Mouse (Mus musculus): ENCODE data around the gene Plxnb2. TPM values are rescaled to one million over a fixed set of nuclear protein-coding genes. Genes with fewer than 3 reads are reported as not detected.
A peak's percentile ranks its signal among the peaks of the same experiment; 100 is the strongest.

The Plxnb2 gene
- polyA plus RNA-seq, 1 experiment from 2014 or later, result 113 TPM

DNA sequence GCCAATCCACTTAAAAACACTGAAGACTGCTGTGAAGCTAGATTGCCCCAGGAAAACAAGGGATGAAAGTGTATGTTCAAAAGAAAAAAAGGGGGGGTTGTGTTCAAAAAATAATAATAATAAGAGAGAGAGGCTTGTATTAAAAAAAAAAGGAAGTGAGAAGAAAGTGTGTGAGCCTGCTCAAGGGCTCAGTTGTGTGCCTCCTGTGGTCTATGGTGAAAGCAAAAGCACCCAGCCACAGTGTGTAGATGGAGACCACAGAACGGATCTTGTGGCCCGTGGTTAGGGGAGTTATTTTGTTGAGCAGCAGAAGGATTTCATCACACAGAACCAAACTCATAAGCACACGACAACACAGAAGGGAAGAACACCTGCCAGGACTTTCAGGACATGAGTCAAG, 49.3 kb downstream of the Plxnb2 start:
- H3K27ac ChIP-seq (replicated peaks), result no peak overlapping the region
- H3K27me3 ChIP-seq, result no peaks in the 10 kb centered on the region
- no peak for ATAC-seq (replicated peaks)
- no peak overlapping the region for H3K4me2 ChIP-seq (replicated peaks)
- H3K4me3 ChIP-seq, result no peak overlapping the region
- H3K9ac ChIP-seq (replicated peaks), result no peak overlapping the region
- H3K4me1 ChIP-seq, result peaks cover 16% of the 10 kb centered on the region
- 92% methylated on average over 3 of the region's 3 CpGs for WGBS
- no peaks in the 10 kb centered on the region for H3K36me3 ChIP-seq
- no peaks in the 10 kb centered on the region for H3K9me3 ChIP-seq

DNA sequence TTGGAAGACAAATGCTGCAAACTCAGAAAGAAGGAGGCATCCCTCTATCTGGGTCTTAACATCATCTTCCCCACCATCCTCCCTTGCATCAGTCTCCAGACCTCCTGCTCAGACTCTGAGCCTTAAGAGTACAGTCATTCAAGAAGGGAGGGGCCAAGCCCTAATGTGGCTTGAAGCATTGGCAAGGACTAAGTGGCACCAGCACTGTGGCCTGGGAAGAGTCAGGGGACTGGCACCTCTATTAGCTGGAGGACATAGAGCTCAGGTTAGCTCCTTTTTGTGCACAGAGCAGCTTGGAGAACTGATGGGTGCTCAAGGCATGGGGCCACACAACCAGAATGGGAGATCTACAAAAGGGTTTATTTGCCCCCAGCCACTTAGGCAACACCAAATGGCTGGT, 50.3 kb downstream of the Plxnb2 start:
- no peak overlapping the region for H3K4me2 ChIP-seq (replicated peaks)
- H3K36me3 ChIP-seq, result peaks cover 3% of the 10 kb centered on the region; the same call in 1 of the 2 replicates
- no peak overlapping the region for H3K4me3 ChIP-seq
- ATAC-seq (replicated peaks), result no peak
- no peak overlapping the region for H3K27ac ChIP-seq (replicated peaks)
- H3K4me1 ChIP-seq, result peaks cover 16% of the 10 kb centered on the region
- no peaks in the 10 kb centered on the region for H3K27me3 ChIP-seq
- H3K9ac ChIP-seq (replicated peaks), result no peak overlapping the region
- no peaks in the 10 kb centered on the region for H3K9me3 ChIP-seq

DNA sequence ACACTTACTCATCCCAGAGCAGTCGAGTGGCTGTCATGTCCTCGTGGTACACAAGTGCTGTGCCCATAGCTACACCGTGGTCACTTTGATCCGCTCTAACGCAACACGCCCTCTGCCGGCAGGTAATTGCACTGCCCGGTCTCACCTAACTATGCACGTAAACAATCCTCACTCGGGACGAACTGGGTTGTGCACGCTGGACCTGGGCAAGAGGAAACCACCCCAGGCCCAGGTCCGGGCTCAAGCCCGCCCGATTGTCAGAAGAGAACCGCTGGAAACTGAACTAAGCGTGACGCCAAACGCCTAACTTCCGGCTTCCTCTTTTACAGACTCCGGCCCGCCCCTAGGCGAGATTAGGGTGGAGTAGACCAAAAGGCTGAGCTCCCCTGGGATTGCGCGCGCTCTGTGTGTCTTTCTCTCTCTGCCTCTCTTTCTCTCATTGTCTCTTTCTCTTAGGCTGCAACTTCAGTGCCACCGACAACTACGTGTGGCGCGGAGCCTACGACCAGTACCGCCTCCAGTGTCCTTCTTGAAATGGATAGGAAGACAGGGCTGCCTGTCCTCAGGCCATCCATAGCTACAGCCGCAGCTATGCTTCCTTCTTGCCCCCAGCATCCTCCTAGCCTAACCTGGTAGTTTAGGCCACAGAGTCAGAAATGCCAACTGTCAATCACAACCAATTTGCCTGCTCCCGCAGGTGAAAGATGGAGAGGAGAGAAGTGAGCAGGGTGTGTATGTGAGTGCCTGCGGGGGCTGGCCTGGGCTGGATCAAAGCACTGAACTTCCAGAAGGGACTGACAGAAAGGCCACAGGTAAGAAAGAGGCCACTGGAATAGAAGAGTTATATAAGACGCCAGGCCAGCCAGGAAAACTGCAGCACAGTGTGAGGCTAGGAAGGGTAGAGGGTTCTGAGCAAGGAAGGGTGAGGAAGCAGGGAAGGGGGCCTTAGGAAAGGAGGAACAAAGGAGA, 51.9 kb downstream of the Plxnb2 start, which contains the start of gene Hdac10:
Gene Hdac10 (minus strand): TSS at position 319 of the 969 bp plus-strand sequence.
- ATAC-seq (replicated peaks), result peak; percentile 86
- WGBS, result 2% methylated on average over 36 of the region's 36 CpGs

DNA sequence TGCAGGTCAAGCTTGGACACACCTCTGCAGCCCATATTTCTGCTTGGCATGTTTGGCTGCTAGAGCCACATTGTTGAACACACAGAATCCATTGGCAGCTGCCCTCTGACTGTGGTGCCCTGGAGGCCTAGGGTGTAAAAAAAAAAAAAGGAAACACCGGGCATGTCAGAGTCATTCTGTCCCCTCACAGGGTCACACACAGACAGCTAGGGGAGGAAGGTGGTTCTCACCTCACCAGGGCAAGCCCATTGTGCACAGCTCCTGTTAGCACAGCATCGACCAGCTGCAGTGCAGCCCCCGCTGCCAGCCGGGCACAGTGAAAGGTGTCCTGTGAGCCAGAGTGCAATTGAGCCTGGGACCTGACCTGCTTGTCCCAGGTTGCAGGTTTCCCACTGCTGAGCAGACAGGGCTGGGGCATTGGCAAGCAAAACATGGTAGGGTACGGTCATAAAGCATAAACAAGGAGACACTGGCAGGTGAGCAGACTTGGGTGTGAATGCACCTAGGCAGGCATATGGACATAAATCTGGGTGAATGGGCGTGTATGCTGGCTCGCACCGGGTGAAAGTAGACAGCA, 53.1 kb downstream of the Plxnb2 start:
- Histone ChIP-seq H3K9ac (replicated peaks) (peak overlapping the region; percentile 68), H3K9me3 (no peaks in the 10 kb centered on the region), H3K27me3 (no peaks in the 10 kb centered on the region), H3K4me2 (replicated peaks) (peak overlapping the region; percentile 90), H3K27ac (replicated peaks) (no peak overlapping the region), H3K36me3 (peaks cover 4% of the 10 kb centered on the region; the same call in 1 of the 2 replicates), H3K4me3 (peak overlapping the region; percentile 65), H3K4me1 (peaks cover 28% of the 10 kb centered on the region)
- ATAC-seq (replicated peaks), result no peak
- 90% methylated on average over 8 of the region's 8 CpGs for WGBS

More for the DNA sequence above, 51.9 kb downstream of the Plxnb2 start, which contains the start of gene Hdac10:
- Histone ChIP-seq H3K9me3 (no peaks in the 10 kb centered on the region), H3K4me3 (peak within 1 kb of the TSS; percentile 65), H3K27ac (replicated peaks) (peak within 1 kb of the TSS; percentile 83), H3K4me1 (peaks cover 21% of the 10 kb centered on the region), H3K9ac (replicated peaks) (peak within 1 kb of the TSS; percentile 68), H3K36me3 (peaks cover 4% of the 10 kb centered on the region; the same call in 1 of the 2 replicates), H3K4me2 (replicated peaks) (peak within 1 kb of the TSS; percentile 90), H3K27me3 (no peaks in the 10 kb centered on the region)

DNA sequence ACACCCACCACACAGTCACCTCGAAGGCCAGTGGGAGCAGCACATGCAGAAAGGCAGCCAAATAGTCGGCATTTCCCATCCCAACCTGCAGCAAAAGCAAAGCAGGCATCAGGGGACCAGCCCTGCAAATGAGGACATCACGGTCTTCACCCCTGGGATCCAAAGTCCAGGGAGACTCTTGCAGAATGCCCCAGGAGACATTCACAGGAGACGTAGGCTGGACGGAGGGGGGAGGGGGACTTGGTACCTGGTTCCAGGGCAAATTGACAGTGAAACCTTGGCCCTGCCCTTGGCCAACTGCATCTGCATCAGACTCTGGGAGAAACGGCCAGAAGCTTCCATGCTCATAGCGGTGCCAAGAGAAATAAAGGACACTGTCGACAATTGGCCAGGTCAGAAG, 54.0 kb downstream of the Plxnb2 start:
- no peak overlapping the region for H3K27ac ChIP-seq (replicated peaks)
- H3K9ac ChIP-seq (replicated peaks), result no peak overlapping the region
- no peaks in the 10 kb centered on the region for H3K27me3 ChIP-seq
- 87% methylated on average over 8 of the region's 8 CpGs for WGBS
- no peak for ATAC-seq (replicated peaks)
- H3K4me1 ChIP-seq, result peaks cover 36% of the 10 kb centered on the region
- H3K36me3 ChIP-seq, result peaks cover 4% of the 10 kb centered on the region; the same call in 1 of the 2 replicates
- no peak overlapping the region for H3K4me3 ChIP-seq
- no peaks in the 10 kb centered on the region for H3K9me3 ChIP-seq
- no peak overlapping the region for H3K4me2 ChIP-seq (replicated peaks)

DNA sequence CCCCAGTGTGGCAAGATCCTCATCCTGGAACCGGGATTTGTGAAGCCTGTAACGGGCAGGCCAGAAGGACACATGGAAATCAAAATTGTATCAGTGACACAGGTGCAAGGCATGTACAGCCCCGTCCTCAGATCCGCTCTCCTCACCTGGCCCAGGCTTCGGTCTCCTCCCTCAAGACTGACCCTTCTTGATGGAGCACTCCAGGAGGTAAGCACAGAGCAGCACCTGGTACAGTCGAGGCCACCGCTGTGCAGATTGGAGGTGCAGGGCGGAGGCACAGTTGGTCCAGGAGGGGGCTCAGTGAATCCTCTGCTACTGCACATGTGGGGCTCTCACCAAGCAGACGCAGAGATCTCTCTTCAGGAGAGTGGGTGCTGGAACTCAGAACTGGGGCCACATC, 55.2 kb downstream of the Plxnb2 start:
- Histone ChIP-seq H3K9ac (replicated peaks) (no peak overlapping the region), H3K4me2 (replicated peaks) (no peak overlapping the region), H3K4me1 (peaks cover 49% of the 10 kb centered on the region), H3K27ac (replicated peaks) (no peak overlapping the region), H3K9me3 (no peaks in the 10 kb centered on the region), H3K27me3 (no peaks in the 10 kb centered on the region), H3K36me3 (peaks cover 4% of the 10 kb centered on the region; the same call in 1 of the 2 replicates), H3K4me3 (no peak overlapping the region)
- WGBS, result 93% methylated on average over 9 of the region's 9 CpGs
- no peak for ATAC-seq (replicated peaks)

DNA sequence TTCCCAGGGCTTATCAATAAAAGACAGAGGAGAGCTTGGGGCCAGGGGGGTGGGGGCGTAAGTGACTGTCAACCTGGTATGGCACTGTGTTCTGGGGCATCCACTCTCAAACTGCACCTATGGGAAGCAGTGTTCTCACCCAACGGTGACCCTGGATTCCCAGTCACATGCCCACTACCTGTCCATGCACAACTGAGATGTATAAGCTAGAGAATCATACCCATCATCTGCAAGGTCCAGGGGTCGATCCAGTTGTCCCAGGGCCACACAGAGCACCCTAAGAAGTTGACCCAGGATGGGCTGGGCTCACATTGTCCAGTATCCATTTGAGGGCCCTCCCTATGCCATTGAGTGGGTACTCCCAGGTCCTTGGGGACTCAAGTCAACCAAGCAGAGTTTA, 56.3 kb downstream of the Plxnb2 start:
- no peak for ATAC-seq (replicated peaks)
- H3K27ac ChIP-seq (replicated peaks), result peak overlapping the region; percentile 92; the same call in 1 of the 2 replicates
- WGBS, result 93% methylated on average over 3 of the region's 3 CpGs
- peaks cover 59% of the 10 kb centered on the region for H3K4me1 ChIP-seq
- no peak overlapping the region for H3K9ac ChIP-seq (replicated peaks)
- peaks cover 4% of the 10 kb centered on the region; the same call in 1 of the 2 replicates for H3K36me3 ChIP-seq
- H3K4me3 ChIP-seq, result no peak overlapping the region
- H3K9me3 ChIP-seq, result no peaks in the 10 kb centered on the region
- H3K27me3 ChIP-seq, result no peaks in the 10 kb centered on the region
- H3K4me2 ChIP-seq (replicated peaks), result no peak overlapping the region

DNA sequence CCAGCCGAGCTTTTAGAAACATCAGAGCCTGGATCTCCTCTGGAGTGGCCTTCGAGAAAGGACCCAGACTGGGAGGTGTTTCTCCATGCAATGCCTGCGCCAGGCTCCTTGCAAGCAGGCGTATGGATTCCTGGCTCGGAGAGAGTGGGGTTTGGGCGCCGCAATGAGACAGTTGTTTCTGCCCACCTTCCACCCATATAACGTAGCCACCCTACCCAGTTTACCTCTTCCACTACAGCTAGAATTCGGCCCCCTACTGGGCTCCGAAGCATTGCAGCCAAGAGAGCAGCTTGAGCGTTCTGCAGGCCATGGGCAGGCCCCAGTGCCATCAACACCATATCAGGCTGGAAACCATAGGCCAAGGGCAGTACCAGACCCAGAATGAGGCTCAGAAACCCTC, 57.0 kb downstream of the Plxnb2 start:
- Histone ChIP-seq H3K36me3 (peaks cover 4% of the 10 kb centered on the region; the same call in 1 of the 2 replicates), H3K4me1 (peaks cover 55% of the 10 kb centered on the region), H3K27ac (replicated peaks) (peak overlapping the region; percentile 92), H3K27me3 (no peaks in the 10 kb centered on the region), H3K4me2 (replicated peaks) (peak overlapping the region; percentile 93), H3K9ac (replicated peaks) (peak overlapping the region; percentile 61), H3K9me3 (no peaks in the 10 kb centered on the region), H3K4me3 (peak overlapping the region; percentile 79)
- WGBS, result 36% methylated on average over 11 of the region's 11 CpGs
- peak; percentile 8; the same call in 1 of the 2 replicates for ATAC-seq (replicated peaks)

DNA sequence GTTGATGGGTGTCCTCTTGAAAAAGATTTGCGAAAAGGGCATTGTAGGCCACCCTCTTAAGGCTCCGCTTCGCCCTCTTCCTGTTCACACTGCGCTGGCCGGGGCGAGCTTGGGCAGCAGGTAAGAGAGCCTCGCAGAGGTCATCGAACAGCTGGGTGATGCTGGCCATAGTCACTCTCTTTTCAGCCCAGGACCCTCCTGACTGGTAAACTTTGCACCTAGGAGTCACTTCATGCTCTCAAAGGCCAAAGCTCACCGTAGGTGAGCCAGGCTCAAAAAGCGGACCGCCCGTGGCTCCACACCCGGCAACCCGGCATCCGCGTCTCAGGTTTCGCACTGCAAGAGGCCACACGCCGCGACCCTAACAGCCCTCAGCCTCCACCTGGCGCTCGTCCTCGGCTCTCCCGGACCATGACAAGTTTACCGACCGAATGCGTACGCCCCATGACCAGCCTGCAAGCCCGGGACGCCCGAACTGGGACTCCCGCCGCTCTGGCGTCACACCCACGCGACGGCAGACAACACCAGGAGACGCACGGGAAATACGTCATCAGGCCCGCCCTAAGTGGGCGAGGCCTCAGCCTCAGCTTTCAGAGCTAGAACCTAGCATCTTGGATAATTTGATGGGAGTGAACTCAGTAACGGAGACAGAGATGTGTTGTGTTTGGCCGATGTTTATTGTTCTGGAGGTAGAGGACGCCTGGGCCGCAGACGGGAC, 57.8 kb downstream of the Plxnb2 start, which contains the start of gene Tubgcp6:
Gene Tubgcp6 (minus strand): TSS at position 464 of the 718 bp plus-strand sequence.
- H3K36me3 ChIP-seq, result peaks cover 4% of the 10 kb centered on the region; the same call in 1 of the 2 replicates
- WGBS, result under 1% methylated on average over 47 of the region's 47 CpGs
- peak within 1 kb of the TSS; percentile 92 for H3K27ac ChIP-seq (replicated peaks)
- no peaks in the 10 kb centered on the region for H3K27me3 ChIP-seq
- H3K4me3 ChIP-seq, result peak within 1 kb of the TSS; percentile 79
- H3K4me1 ChIP-seq, result peaks cover 51% of the 10 kb centered on the region
- H3K4me2 ChIP-seq (replicated peaks), result peak within 1 kb of the TSS; percentile 93
- H3K9ac ChIP-seq (replicated peaks), result peak within 1 kb of the TSS; percentile 61
- ATAC-seq (replicated peaks), result peak; percentile 84
- no peaks in the 10 kb centered on the region for H3K9me3 ChIP-seq

DNA sequence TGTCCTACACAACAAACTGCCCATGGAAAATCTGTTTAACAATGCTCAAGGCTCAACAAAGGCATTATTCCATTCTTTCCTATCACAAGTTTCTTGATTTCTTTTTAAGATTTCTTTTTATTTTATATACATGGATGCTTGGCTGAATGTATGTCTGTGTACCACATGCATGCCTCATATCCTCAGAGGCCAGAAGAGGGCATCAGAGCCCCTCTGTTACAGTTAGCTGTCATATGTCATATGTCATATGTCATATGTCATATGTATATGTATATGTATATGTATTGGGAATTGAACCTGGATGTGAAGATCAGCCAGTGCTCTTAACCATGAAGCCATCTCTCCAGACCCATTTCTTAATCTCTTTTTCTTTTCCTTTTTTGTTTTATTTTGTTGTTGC, 62.6 kb downstream of the Plxnb2 start:
- H3K4me2 ChIP-seq (replicated peaks), result no peak overlapping the region
- H3K36me3 ChIP-seq, result peaks cover 32% of the 10 kb centered on the region
- no peak for ATAC-seq (replicated peaks)
- H3K9me3 ChIP-seq, result no peaks in the 10 kb centered on the region
- H3K4me1 ChIP-seq, result peaks cover 33% of the 10 kb centered on the region
- no peaks in the 10 kb centered on the region for H3K27me3 ChIP-seq
- no peak overlapping the region for H3K9ac ChIP-seq (replicated peaks)
- no peak overlapping the region for H3K27ac ChIP-seq (replicated peaks)
- no peak overlapping the region for H3K4me3 ChIP-seq

DNA sequence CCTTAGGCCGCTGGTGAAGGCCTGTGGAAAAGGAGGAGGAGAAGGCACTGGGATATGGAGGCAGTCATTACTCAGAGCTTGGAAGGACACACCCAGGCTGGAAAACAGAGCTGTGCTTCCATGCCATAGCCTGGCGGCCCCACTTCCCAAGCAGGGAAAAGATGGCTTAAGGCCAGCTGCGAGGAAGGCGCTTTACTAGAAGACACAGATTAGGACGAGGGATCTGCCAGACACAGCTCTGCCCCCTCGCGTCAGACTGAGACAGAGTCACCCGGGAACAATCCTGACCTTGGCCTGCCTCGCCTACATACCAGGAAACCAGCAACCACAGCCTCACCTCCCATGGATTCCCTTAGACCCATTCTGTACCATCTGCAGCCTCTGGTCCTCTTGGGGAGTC, 70.4 kb downstream of the Plxnb2 start:
- 84% methylated on average over 9 of the region's 9 CpGs for WGBS
- Histone ChIP-seq H3K4me2 (replicated peaks) (no peak overlapping the region), H3K9ac (replicated peaks) (no peak overlapping the region), H3K4me1 (no peaks in the 10 kb centered on the region), H3K36me3 (peaks cover 79% of the 10 kb centered on the region), H3K9me3 (no peaks in the 10 kb centered on the region), H3K27me3 (no peaks in the 10 kb centered on the region), H3K4me3 (no peak overlapping the region), H3K27ac (replicated peaks) (no peak overlapping the region)
- no peak for ATAC-seq (replicated peaks)

Measured in forebrain, embryonic 15.5 days (tissue).